Mouse (Mus musculus): ENCODE data around the gene Il17rc. TPM values are rescaled to one million over a fixed set of nuclear protein-coding genes. Genes with fewer than 3 reads are reported as not detected.

Il17rc gene
- polyA plus RNA-seq, 1 experiment from 2014 or later: 9.1 TPM

- Histone ChIP-seq H3K9ac (no peak overlapping the region), H3K9me3 (ENCODE audit: low read depth, low read length) (no peaks in the 10 kb centered on the region), H3K27ac (ENCODE audit: low read depth) (no peak overlapping the region), H3K4me1 (ENCODE audit: insufficient read depth) (no peaks in the 10 kb centered on the region), H3K27me3 (ENCODE audit: insufficient read depth, low read length) (peaks cover 22% of the 10 kb centered on the region), H3K36me3 (ENCODE audit: insufficient read depth) (no peaks in the 10 kb centered on the region), H3K4me2 (no peak overlapping the region), H3K4me3 (ENCODE audit: low read depth, low read length) (no peak overlapping the region)
- ATAC-seq (ENCODE audit: insufficient read depth) (no peak), DNase-seq (peak; percentile 36)
- TF ChIP-seq CTCF (IDR thresholded peaks at IDR 0.05; ENCODE audit: low read depth): no peak
- 50% methylated on average over 18 of the region's 18 CpGs for WGBS
These were observed 9.5 kb downstream of the Il17rc start for GRCm38 (mm10) chr6:113480555-113481373.

- Histone ChIP-seq H3K9ac (peak overlapping the region; percentile 62), H3K9me3 (ENCODE audit: low read depth, low read length) (no peaks in the 10 kb centered on the region), H3K36me3 (ENCODE audit: insufficient read depth) (no peaks in the 10 kb centered on the region), H3K4me1 (ENCODE audit: insufficient read depth) (no peaks in the 10 kb centered on the region), H3K27me3 (ENCODE audit: insufficient read depth, low read length) (peaks cover 22% of the 10 kb centered on the region), H3K4me2 (peak overlapping the region; percentile 77), H3K27ac (ENCODE audit: low read depth) (peak overlapping the region; percentile 81), H3K4me3 (ENCODE audit: low read depth, low read length) (peak overlapping the region; percentile 46)
- no peak for TF ChIP-seq CTCF (IDR thresholded peaks at IDR 0.05; ENCODE audit: low read depth)
- peak; percentile 44 for ATAC-seq (ENCODE audit: insufficient read depth)
- WGBS: 3% methylated on average over 65 of the region's 65 CpGs
- peak; percentile 44 for DNase-seq
These were observed 11.4 kb downstream of the Il17rc start for GRCm38 (mm10) chr6:113482477-113483099.

GRCm38 (mm10) chr6:113483100-113483615, 11.9 kb downstream of the Il17rc start, which contains the start of gene Creld1:
Creld1 (plus strand) TSS chr6:113483297.
- 0% methylated on average over 26 of the region's 26 CpGs for WGBS
- Histone ChIP-seq H3K27ac (ENCODE audit: low read depth) (peak within 1 kb of the TSS; percentile 81), H3K4me2 (peak within 1 kb of the TSS; percentile 77), H3K4me3 (ENCODE audit: low read depth, low read length) (peak within 1 kb of the TSS; percentile 46), H3K36me3 (ENCODE audit: insufficient read depth) (no peaks in the 10 kb centered on the region), H3K9ac (peak within 1 kb of the TSS; percentile 62), H3K27me3 (ENCODE audit: insufficient read depth, low read length) (peaks cover 22% of the 10 kb centered on the region), H3K9me3 (ENCODE audit: low read depth, low read length) (no peaks in the 10 kb centered on the region), H3K4me1 (ENCODE audit: insufficient read depth) (no peaks in the 10 kb centered on the region)
- DNase-seq (peak; percentile 96), ATAC-seq (ENCODE audit: insufficient read depth) (peak; percentile 96)
- TF ChIP-seq CTCF (IDR thresholded peaks at IDR 0.05; ENCODE audit: low read depth): no peak

GRCm38 (mm10) chr6:113483729-113484128, 12.5 kb downstream of the Il17rc start:
- no peak for TF ChIP-seq CTCF (IDR thresholded peaks at IDR 0.05; ENCODE audit: low read depth)
- peak overlapping the region; percentile 77 for H3K4me2 ChIP-seq
- H3K9ac ChIP-seq: peak overlapping the region; percentile 62
- H3K36me3 ChIP-seq (ENCODE audit: insufficient read depth): 0 out of 2 replicates have a peak, but pooled peaks cover 2% of the 10 kb centered on the region
- peak overlapping the region; percentile 46 for H3K4me3 ChIP-seq (ENCODE audit: low read depth, low read length)
- peak; percentile 40 for DNase-seq
- 9% methylated on average over 10 of the region's 10 CpGs for WGBS
- no peaks in the 10 kb centered on the region for H3K9me3 ChIP-seq (ENCODE audit: low read depth, low read length)
- H3K27me3 ChIP-seq (ENCODE audit: insufficient read depth, low read length): peaks cover 22% of the 10 kb centered on the region
- ATAC-seq (ENCODE audit: insufficient read depth): peak; percentile 54; the same call in 1 of the 2 replicates
- H3K4me1 ChIP-seq (ENCODE audit: insufficient read depth): no peaks in the 10 kb centered on the region
- H3K27ac ChIP-seq (ENCODE audit: low read depth): peak overlapping the region; percentile 81

GRCm38 (mm10) chr6:113487125-113487576, 15.9 kb downstream of the Il17rc start:
- H3K4me1 ChIP-seq (ENCODE audit: insufficient read depth): no peaks in the 10 kb centered on the region
- DNase-seq (peak; percentile 52), ATAC-seq (ENCODE audit: insufficient read depth) (no peak)
- 0 out of 2 replicates have a peak, but pooled peaks cover 3% of the 10 kb centered on the region for H3K36me3 ChIP-seq (ENCODE audit: insufficient read depth)
- no peak overlapping the region for H3K4me3 ChIP-seq (ENCODE audit: low read depth, low read length)
- H3K27me3 ChIP-seq (ENCODE audit: insufficient read depth, low read length): peaks cover 8% of the 10 kb centered on the region
- no peak overlapping the region for H3K9ac ChIP-seq
- no peak for TF ChIP-seq CTCF (IDR thresholded peaks at IDR 0.05; ENCODE audit: low read depth)
- H3K9me3 ChIP-seq (ENCODE audit: low read depth, low read length): no peaks in the 10 kb centered on the region
- WGBS: 47% methylated on average over 7 of the region's 7 CpGs
- no peak overlapping the region for H3K27ac ChIP-seq (ENCODE audit: low read depth)
- H3K4me2 ChIP-seq: no peak overlapping the region

- WGBS: 89% methylated on average over 14 of the region's 14 CpGs
These were observed 18.2 kb downstream of the Il17rc start for GRCm38 (mm10) chr6:113489410-113489809.

More at GRCm38 (mm10) chr6:113489410-113489809, 18.2 kb downstream of the Il17rc start:
- H3K36me3 ChIP-seq (ENCODE audit: insufficient read depth): 0 out of 2 replicates have a peak, but pooled peaks cover 3% of the 10 kb centered on the region
- H3K9ac ChIP-seq: no peak overlapping the region
- no peaks in the 10 kb centered on the region for H3K9me3 ChIP-seq (ENCODE audit: low read depth, low read length)
- no peak for TF ChIP-seq CTCF (IDR thresholded peaks at IDR 0.05; ENCODE audit: low read depth)
- H3K4me1 ChIP-seq (ENCODE audit: insufficient read depth): no peaks in the 10 kb centered on the region
- no peak overlapping the region for H3K4me2 ChIP-seq
- no peak overlapping the region for H3K4me3 ChIP-seq (ENCODE audit: low read depth, low read length)
- DNase-seq (no peak), ATAC-seq (ENCODE audit: insufficient read depth) (no peak)
- 0 out of 2 replicates have a peak, but pooled peaks cover 2% of the 10 kb centered on the region for H3K27me3 ChIP-seq (ENCODE audit: insufficient read depth, low read length)
- H3K27ac ChIP-seq (ENCODE audit: low read depth): no peak overlapping the region
